Mouse (Mus musculus) cerebellum, postnatal 10 days (tissue): Measurements from ENCODE around the gene Wfdc11.
"Not testable (repeated sequence)": the region's sequence is repeated elsewhere in the genome, so short reads cannot be mapped to it uniquely, and the experiment has no call there.

Source experiments
- DNase-seq, 2 experiments: peaks; one replicate each; pipeline ENCODE4 v3.0.0; 2021; ENCODE audit warnings: mixed read lengths in 2 of 2

Wfdc11 gene

DNA sequence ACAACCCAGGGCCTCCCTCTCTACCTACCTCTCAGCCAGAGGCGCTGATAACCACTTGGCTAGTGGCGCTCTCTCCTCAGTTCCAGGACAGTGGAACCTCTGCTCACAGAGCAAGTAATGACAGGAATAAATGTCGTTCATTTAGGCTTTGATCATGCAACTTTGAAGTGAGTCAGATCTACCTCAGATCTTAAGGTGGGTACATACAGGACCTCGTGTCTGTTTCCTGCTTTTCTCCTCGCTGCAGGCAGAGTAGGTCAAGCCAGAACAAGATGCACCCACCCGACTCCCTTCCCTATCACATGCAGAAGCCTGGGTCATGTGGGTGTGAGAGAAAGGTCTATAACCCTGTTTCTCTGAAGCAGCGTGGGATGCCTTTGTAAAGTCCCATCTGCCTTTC, at the start of gene Wfdc11:
Wfdc11 (minus strand) TSS at position 101 of the 400 bp plus-strand sequence.
- DNase-seq: no peak

DNA sequence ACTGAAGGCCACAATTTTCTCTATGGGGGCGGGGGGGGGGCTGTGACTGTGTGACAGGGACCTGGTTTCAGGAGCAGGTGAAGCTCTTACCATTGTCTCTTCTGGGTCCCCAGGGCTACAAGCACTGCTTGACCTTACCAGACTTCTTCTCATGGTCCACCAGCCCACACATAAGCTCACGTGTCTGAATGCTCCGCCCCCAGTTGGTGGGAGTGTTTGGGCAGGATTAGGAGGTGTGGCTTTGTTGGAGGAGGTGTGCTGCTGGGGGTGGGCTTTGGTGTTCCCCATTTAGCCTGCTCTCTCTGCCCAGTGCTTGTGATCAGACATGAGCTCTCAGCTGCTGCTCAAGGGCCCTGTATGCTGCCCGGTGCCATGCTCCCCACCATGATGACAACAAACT, 49.4 kb upstream of the Wfdc11 start:
- DNase-seq: no peak

DNA sequence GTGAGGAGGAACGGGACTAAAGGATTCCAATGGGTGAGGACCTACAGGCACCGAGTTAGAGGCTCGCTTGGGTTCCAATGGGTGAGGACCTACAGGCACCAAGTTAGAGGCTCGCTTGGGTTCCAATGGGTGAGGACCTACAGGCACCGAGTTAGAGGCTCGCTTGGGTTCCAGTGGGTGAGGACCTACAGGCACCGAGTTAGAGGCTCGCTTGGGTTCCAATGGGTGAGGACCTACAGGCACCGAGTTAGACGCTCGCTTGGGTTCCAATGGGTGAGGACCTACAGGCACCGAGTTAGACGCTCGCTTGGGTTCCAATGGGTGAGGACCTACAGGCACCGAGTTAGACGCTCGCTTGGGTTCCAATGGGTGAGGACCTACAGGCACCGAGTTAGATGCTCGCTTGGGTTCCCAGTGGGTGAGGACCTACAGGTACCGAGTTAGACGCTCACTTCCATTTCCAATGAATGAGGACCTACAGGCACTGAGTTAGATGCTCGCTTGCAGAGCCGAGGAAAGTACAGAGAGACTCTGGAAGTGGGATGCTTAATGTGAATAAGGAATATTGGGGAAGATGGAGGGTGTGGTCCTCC, 42.4 kb upstream of the Wfdc11 start:
- DNase-seq: not testable (repeated sequence)

DNA sequence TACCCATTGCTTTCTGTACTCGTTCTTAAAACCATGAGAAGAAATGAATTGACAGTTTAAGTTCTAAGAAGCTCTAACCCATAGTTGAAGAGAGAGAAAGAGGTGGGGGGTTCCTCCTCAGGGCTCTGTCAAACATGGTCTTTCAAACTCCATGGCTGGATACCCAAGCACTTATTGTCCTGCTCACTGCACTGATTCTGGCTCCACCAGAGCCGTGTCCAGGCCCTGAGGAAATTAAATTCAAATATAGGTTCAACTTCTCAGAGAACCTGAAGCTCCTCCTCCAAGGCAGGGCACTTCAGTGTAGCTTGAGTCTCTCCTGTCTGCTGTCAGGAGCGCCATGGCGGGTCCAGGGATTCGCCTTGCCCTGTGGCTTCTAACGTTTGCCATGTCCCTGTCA, 41.1 kb upstream of the Wfdc11 start, which contains the start of gene Spint5:
Spint5 (plus strand) TSS at position 301 of the 400 bp plus-strand sequence.
- DNase-seq: no peak

DNA sequence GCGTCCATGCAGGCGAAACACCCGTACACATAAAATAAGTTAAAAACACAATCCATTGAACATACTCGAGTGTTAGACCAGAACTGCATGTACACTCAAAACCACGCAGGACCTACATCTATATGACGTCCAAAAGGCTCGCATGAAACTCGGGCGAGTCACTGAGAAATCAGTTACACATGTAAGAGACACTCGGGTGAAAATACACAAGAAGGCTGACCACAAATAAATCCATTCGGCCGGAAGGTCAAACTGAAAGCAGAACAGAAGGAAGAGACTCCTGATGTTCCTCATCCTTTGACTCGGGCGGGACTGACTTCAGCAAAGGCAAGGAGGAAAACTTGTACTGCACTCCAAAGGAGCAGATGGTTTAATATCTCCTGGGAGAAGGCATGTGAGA, 32.1 kb upstream of the Wfdc11 start:
- no peak for DNase-seq

DNA sequence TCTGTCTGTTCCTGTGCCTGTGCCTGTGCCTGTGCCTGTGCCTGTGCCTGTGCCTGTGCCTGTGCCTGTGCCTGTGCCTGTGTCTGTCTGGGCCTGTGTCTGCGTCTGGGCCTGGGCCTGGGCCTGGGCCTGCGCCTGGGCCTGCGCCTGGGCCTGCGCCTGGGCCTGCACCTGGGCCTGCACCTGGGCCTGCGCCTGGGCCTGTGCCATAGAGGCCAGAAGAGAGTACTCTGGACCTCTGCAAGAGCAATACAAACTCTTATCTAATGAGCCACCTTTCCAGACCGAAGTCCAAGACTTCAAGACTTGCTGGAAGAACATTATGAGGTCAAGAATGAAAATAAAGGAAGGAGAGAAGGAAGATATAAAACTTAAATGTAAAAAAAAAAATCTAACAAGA, 31.4 kb upstream of the Wfdc11 start:
- no peak for DNase-seq

DNA sequence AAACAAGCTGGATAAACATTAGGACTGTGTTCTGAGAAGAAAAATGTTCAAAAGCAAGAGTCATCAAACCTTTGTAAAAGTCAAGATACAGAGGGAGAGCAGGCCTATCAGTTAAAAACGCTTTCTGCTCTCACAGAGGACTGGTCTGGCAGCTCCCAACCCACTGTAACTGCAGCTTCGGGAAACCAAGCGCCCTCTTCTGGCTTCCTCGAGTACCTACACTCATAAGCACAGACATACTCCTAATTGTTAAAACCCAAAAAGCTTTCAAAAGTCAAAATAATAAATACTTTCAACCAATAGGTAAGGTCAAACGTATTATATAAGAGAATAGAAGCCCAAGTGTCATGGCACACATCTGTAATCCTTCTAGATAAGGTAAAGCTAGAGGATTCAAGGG, 30.3 kb upstream of the Wfdc11 start:
- DNase-seq: no peak

- DNase-seq: no peak
These were observed 27.9 kb upstream of the Wfdc11 start for GRCm38 (mm10) chr2:164701761-164702160.

GRCm38 (mm10) chr2:164700959-164701358, 27.1 kb upstream of the Wfdc11 start:
- no peak for DNase-seq

- DNase-seq: no peak
These were observed 24.3 kb upstream of the Wfdc11 start, which contains the start of gene Spint4 for GRCm38 (mm10) chr2:164698201-164698600. TSS of gene Spint4 (plus strand) at chr2:164698501.

DNA sequence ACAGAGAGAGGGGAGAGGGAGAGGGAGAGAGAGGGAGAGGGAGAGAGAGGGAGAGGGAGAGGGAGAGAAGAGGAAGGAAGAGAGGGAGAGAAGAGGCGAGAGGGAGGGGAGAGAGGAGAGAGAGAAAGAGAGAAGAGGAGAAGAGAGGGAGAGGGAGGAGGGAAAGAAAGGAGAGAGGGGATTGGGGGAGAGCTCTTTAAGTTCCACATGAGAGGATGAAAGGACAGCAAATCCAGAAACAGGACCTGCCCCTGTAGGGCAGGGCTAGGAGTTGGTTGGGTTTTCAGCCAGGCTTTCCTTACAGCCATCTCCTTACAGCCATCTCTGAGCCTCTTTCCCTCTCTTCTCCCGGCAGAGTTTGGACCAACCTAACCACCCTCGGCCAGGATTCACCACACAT, 10.9 kb upstream of the Wfdc11 start, which contains the start of gene Wfdc13:
Wfdc13 (plus strand) TSS at position 301 of the 400 bp plus-strand sequence.
- DNase-seq: no peak

GRCm38 (mm10) chr2:164679906-164680305, 6.0 kb upstream of the Wfdc11 start:
- peak in 1 of 2 experiments; percentile 9 for DNase-seq

- DNase-seq: peak; percentile 87 to 88
These were observed 5.2 kb upstream of the Wfdc11 start for GRCm38 (mm10) chr2:164678848-164679625.

GRCm38 (mm10) chr2:164676916-164677685, 3.2 kb upstream of the Wfdc11 start:
- DNase-seq: no peak

DNA sequence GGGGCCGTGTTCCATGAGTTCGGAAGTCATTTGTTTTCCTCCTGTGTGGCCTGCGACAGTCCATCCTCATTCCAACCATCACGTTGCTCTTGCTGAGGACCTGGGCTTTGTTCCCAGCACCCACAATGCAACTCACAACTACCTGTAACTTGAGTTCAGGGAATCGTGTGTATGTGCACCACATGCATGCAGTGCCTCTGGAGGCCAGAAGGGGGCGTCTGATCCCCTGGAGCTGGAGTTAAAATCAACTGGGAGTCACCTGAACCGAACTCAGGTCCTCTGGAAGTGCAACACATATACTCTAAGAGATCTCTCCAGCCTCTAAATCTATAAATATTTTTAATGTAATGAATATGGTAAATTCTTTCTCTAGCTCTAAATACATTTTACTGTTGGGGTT, 2.2 kb upstream of the Wfdc11 start:
- DNase-seq: no peak

DNA sequence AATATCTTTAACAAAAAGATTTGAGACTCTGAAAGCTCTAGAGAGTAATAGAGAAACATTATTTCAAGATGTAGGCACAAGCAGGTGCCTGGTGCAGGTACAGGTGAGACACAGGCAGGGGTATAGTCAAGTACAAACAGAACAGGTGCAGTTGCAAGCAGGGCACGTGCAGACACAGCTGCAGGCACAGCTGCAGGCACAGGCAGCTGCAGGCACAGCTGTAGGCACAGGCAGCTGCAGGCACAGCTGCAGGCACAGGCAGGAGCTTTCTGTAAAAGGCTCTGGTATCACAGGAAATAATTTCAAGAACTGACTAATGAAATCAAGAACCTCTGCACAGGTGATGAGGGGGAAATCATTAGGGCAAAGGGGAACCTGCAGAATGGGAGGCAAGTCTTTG, 2.9 kb downstream of the Wfdc11 start:
- no peak for DNase-seq

DNA sequence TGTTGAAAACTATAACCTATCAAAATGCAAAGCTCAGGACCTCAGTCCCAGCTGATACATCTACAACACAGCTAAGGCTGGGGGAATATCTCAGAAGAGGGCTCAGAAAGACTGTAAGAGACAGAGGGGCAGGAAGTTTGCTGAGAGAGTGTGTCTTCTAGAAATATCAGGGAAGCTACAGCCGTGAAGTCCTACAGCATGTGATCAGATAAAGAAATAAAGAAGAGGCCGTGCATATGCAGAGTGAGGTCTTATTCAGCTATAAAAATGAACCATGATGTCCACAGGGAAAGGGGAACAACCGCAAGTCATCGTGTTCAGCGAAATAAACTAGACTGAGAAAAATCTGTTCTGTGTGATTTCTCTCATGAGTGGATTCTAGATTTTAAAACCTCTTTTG, 3.6 kb downstream of the Wfdc11 start:
- no peak for DNase-seq

DNA sequence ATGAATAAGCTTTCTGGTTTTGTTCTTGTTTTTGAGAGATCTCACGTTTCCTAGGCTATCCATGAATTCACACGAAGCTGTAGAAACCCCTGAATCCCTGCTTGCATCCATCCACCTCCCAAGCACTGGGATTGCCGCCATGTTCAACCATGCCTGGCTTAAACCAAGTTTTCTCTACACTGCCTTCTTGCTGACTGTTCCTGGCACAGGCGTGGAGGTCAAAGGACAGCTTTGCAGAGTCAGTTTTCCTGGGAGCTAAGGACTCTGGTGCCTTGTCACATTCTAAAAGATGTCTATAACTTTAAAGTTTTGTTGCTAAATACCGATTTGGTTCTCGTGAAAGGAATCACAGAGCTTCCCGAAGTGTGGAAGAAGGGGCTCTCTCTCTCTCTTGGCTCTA, 9.0 kb downstream of the Wfdc11 start:
- no peak for DNase-seq

DNA sequence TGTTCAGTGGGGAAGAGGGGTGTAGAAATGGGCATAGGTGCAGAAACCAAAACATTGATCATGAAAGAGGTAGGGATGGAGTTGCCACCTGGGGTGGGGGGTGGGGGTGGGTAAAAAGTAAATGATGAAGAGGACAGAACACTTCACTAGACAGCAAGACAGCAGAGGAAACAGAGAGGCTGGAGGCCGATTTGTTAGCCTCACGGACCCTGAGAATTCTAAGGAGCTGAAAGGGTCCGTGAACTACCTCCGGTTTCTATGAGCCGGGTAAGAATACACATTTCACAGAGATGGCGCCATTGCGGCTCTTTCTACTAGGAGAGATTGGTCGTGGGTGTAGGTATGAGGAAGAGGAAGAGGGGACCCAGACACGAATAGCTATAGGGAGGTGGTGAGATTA, 17.4 kb downstream of the Wfdc11 start, which contains the start of gene Wfdc9:
Wfdc9 (minus strand) TSS at position 101 of the 400 bp plus-strand sequence.
- DNase-seq: no peak

GRCm38 (mm10) chr2:164655858-164656257, 18.0 kb downstream of the Wfdc11 start, which contains the start of gene Wfdc10:
TSS of gene Wfdc10 (plus strand) at chr2:164656046.
- peak; percentile 73 to 79 for DNase-seq

- peak; percentile 17 to 25 for DNase-seq
These were observed 31.8 kb downstream of the Wfdc11 start for GRCm38 (mm10) chr2:164641881-164642673.

DNA sequence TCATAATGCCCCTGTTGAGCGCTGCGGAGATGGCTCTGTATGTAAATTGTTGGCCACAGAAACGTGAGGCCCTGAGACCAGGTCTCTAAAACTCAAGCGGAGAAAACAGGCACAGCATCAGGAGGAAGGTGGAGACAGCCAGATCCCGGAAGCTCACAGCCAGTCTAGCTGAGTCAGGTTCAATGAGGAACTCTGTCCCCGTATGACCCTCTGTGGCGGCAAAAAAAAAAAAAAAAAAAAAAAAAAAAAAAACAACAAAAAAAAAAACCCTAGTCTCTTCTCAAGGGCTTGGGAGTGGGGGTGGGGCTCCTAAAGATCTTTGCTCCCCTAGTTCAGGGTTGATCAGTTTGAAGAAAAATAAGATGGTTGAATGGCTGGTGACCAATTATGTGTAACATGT, 32.8 kb downstream of the Wfdc11 start:
- no peak for DNase-seq
